Mouse (Mus musculus): ENCODE data around the gene Mgat5. TPM values are rescaled to one million over a fixed set of nuclear protein-coding genes. Genes with fewer than 3 reads are reported as not detected.

Gene Mgat5
- polyA plus RNA-seq (2014; fragmentation: Nextera tagmentation; extraction: Ambion mirVana) = 4.6 and 5.2 TPM in 2 replicates

DNA sequence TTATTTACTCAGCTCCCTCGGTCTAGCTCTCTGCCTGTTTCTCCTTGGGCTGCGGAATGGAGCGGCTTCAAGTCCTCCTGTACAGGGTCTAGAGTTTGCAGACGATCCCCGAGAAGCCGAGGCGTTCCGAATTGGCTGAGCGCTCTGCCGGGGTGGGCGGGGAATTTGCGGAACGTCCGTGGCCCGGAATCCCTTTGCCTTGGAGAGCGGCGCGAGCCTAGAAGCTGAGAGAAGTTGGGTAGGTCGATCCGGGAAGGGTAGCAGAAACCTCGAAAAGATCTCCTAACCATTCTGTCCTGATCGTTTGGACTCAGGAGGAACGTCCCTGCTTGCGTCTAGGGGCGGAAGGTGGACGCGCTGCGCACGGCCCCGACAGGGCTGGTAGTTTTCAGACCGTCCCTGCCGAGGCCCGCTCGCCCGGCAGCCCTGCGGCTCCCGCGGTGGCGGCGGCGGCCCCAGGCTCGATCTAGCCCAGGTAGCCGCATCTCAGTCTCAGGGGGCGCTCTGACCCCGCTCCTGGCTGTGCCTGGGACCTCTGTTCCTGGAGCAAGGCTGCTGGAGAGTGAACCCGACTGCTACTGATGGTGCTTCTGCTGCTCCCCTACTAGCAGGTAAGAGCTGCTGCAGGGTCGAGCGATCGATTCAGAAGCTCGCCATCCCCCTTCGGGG lies at the start of gene Mgat5:
Gene Mgat5 (plus strand): TSS at position 199 of the 669 bp plus-strand sequence.
- under 1% methylated on average over 51 of the region's 51 CpGs for WGBS
- Histone ChIP-seq H3K4me1 (ENCODE audit: insufficient read depth) (peaks cover 9% of the 10 kb centered on the region), H3K4me3 (ENCODE audit: low read depth, low read length) (peak within 1 kb of the TSS; percentile 81), H3K27me3 (ENCODE audit: insufficient read depth, low read length) (no peaks in the 10 kb centered on the region), H3K4me2 (peak within 1 kb of the TSS; percentile 98), H3K27ac (ENCODE audit: low read depth) (peak within 1 kb of the TSS; percentile 94), H3K9ac (peak within 1 kb of the TSS; percentile 74), H3K9me3 (ENCODE audit: low read depth, low read length) (no peaks in the 10 kb centered on the region), H3K36me3 (ENCODE audit: insufficient read depth) (no peaks in the 10 kb centered on the region)
- DNase-seq (peak; percentile 96), ATAC-seq (ENCODE audit: insufficient read depth) (peak; percentile 91)
- peak; percentile 44; the same call in 1 of the 2 replicates for TF ChIP-seq CTCF (IDR thresholded peaks at IDR 0.05; ENCODE audit: low read depth)

- TF ChIP-seq CTCF (IDR thresholded peaks at IDR 0.05; ENCODE audit: low read depth) = no peak
- no peak for DNase-seq
- WGBS = 80% methylated on average over 5 of the region's 5 CpGs
- Histone ChIP-seq H3K4me3 (ENCODE audit: low read depth, low read length) (no peak overlapping the region), H3K9ac (no peak overlapping the region), H3K36me3 (ENCODE audit: insufficient read depth) (no peaks in the 10 kb centered on the region), H3K4me1 (ENCODE audit: insufficient read depth) (no peaks in the 10 kb centered on the region), H3K27me3 (ENCODE audit: insufficient read depth, low read length) (no peaks in the 10 kb centered on the region), H3K9me3 (ENCODE audit: low read depth, low read length) (no peaks in the 10 kb centered on the region), H3K27ac (ENCODE audit: low read depth) (no peak overlapping the region), H3K4me2 (no peak overlapping the region)
- ATAC-seq (ENCODE audit: insufficient read depth) = no peak
These were observed 44.6 kb upstream of the Mgat5 start for GRCm38 (mm10) chr1:127160118-127160760.

DNA sequence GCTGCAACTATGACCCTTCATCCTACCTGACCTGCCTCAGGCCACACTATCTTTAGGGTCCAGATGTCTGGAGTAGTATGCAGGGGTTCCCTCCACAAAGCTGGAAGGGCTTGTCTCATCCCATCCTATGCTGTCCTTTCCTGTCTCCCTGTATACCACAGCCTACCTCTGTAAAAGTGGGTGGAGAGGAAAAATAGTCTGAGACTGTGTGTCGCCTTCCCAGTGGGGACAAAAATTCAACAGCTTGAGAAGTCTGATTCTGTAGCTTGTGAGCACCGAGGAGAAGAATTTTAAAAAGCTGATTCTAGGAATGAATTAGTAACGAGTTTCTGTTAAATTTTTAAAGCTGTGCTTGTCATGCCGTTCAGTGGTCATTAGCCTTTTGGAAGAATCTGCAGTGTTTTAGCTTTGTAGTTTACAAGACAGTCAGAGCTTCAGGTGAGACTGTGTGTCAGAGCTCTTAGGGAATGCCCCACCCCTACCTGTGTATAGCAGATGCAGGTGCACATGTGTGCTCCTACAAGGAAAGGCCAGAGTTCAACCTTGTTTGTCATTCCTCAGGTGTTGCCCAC lies 40.1 kb upstream of the Mgat5 start:
- no peak for TF ChIP-seq CTCF (IDR thresholded peaks at IDR 0.05; ENCODE audit: low read depth)
- no peaks in the 10 kb centered on the region for H3K36me3 ChIP-seq (ENCODE audit: insufficient read depth)
- H3K27ac ChIP-seq (ENCODE audit: low read depth) = no peak overlapping the region
- DNase-seq (no peak), ATAC-seq (ENCODE audit: insufficient read depth) (no peak)
- WGBS = 80% methylated on average over 4 of the region's 4 CpGs
- H3K9ac ChIP-seq = no peak overlapping the region
- no peaks in the 10 kb centered on the region for H3K9me3 ChIP-seq (ENCODE audit: low read depth, low read length)
- H3K4me3 ChIP-seq (ENCODE audit: low read depth, low read length) = no peak overlapping the region
- H3K27me3 ChIP-seq (ENCODE audit: insufficient read depth, low read length) = no peaks in the 10 kb centered on the region
- H3K4me2 ChIP-seq = no peak overlapping the region
- H3K4me1 ChIP-seq (ENCODE audit: insufficient read depth) = no peaks in the 10 kb centered on the region

DNA sequence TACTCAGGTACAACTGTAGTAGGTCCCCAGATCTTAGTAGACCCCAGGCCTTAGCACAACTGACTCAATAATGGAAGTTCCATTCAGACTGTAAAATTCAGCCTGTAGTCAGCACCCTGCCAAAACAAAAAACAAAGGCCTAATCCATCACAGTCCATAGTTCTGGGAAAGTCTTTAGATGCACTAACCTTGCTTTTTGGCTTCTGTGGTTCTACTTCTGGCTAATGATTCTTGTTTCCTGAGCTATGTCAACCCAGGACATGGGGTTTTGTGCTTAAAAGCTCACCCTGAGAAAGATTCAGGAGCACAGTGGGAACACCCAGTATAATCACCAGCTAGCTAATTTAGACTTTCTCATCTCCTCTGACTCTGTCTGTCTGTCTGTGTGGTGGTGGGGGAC lies 38.3 kb upstream of the Mgat5 start:
- H3K27ac ChIP-seq (ENCODE audit: low read depth) = no peak overlapping the region
- no peak overlapping the region for H3K4me3 ChIP-seq (ENCODE audit: low read depth, low read length)
- H3K4me2 ChIP-seq = no peak overlapping the region
- H3K9me3 ChIP-seq (ENCODE audit: low read depth, low read length) = no peaks in the 10 kb centered on the region
- H3K27me3 ChIP-seq (ENCODE audit: insufficient read depth, low read length) = no peaks in the 10 kb centered on the region
- no peak for DNase-seq
- no peak for TF ChIP-seq CTCF (IDR thresholded peaks at IDR 0.05; ENCODE audit: low read depth)
- no peaks in the 10 kb centered on the region for H3K4me1 ChIP-seq (ENCODE audit: insufficient read depth)
- no peaks in the 10 kb centered on the region for H3K36me3 ChIP-seq (ENCODE audit: insufficient read depth)
- ATAC-seq (ENCODE audit: insufficient read depth) = no peak
- H3K9ac ChIP-seq = no peak overlapping the region

- Histone ChIP-seq H3K9me3 (ENCODE audit: low read depth, low read length) (no peaks in the 10 kb centered on the region), H3K36me3 (ENCODE audit: insufficient read depth) (no peaks in the 10 kb centered on the region), H3K4me1 (ENCODE audit: insufficient read depth) (no peaks in the 10 kb centered on the region), H3K4me2 (no peak overlapping the region), H3K27me3 (ENCODE audit: insufficient read depth, low read length) (no peaks in the 10 kb centered on the region), H3K9ac (no peak overlapping the region), H3K4me3 (ENCODE audit: low read depth, low read length) (no peak overlapping the region), H3K27ac (ENCODE audit: low read depth) (no peak overlapping the region)
- no peak for DNase-seq
- WGBS = 73% methylated on average over 1 of the region's 1 CpGs
- ATAC-seq (ENCODE audit: insufficient read depth) = no peak
- no peak for TF ChIP-seq CTCF (IDR thresholded peaks at IDR 0.05; ENCODE audit: low read depth)
These were observed 37.2 kb upstream of the Mgat5 start for GRCm38 (mm10) chr1:127167586-127167985.

DNA sequence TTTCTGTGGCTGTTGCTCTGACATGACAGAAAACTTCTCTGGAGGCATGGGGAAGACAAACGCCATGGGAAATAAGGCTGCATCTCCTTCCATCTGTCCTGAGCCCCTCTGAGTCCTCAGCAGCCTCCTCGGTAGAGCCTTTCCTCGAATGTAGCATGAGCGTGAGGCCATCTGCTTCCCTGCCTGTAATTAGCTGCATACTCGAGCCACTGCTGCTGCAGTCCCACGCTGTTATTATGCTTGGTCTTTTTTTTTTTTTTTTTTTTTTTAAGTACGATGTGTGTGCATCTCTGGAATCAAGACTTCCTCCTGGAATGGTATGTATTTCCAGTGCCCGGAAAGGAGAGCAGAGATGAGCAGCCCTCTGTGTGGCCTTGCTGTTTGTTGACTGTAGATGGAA lies 36.6 kb upstream of the Mgat5 start:
- Histone ChIP-seq H3K9ac (no peak overlapping the region), H3K27me3 (ENCODE audit: insufficient read depth, low read length) (no peaks in the 10 kb centered on the region), H3K4me3 (ENCODE audit: low read depth, low read length) (no peak overlapping the region), H3K36me3 (ENCODE audit: insufficient read depth) (no peaks in the 10 kb centered on the region), H3K4me2 (no peak overlapping the region), H3K4me1 (ENCODE audit: insufficient read depth) (no peaks in the 10 kb centered on the region), H3K27ac (ENCODE audit: low read depth) (no peak overlapping the region), H3K9me3 (ENCODE audit: low read depth, low read length) (no peaks in the 10 kb centered on the region)
- no peak for ATAC-seq (ENCODE audit: insufficient read depth)
- TF ChIP-seq CTCF (IDR thresholded peaks at IDR 0.05; ENCODE audit: low read depth) = no peak
- DNase-seq = no peak
- 68% methylated on average over 8 of the region's 8 CpGs for WGBS

DNA sequence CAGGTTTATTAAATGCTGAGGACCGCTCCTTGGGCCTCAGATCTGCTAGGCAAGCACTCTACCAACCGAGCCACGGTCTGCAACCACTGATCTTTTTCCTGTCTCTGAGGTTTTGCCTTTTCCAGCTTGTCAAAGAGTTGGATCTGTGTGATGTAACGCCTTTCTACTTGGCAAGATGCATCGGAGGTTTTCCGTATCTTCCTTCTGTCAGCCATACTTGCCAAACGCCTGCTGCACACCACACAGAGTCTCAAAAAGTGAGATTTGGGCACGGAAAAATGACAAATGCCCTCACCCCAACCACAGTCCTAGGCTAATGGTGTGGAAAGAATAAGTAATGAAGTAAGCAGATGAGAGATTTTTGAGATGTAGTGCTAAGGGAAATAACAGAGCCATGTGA lies 35.3 kb upstream of the Mgat5 start:
- ATAC-seq (ENCODE audit: insufficient read depth) = no peak
- H3K9me3 ChIP-seq (ENCODE audit: low read depth, low read length) = no peaks in the 10 kb centered on the region

More for the DNA sequence above, 35.3 kb upstream of the Mgat5 start:
- Histone ChIP-seq H3K4me3 (ENCODE audit: low read depth, low read length) (no peak overlapping the region), H3K27ac (ENCODE audit: low read depth) (no peak overlapping the region), H3K4me2 (no peak overlapping the region), H3K9ac (no peak overlapping the region), H3K36me3 (ENCODE audit: insufficient read depth) (no peaks in the 10 kb centered on the region), H3K27me3 (ENCODE audit: insufficient read depth, low read length) (no peaks in the 10 kb centered on the region), H3K4me1 (ENCODE audit: insufficient read depth) (no peaks in the 10 kb centered on the region)
- no peak for DNase-seq
- 66% methylated on average over 8 of the region's 8 CpGs for WGBS
- no peak for TF ChIP-seq CTCF (IDR thresholded peaks at IDR 0.05; ENCODE audit: low read depth)

Measured in lung, embryonic 14.5 days (tissue).